Mouse (Mus musculus) heart, postnatal 25 days (tissue): ENCODE results near the gene 1700020N01Rik. TPM values are rescaled to one million over a fixed set of nuclear protein-coding genes. Genes with fewer than 3 reads are reported as not detected.

Source experiments
- DNase-seq: peaks from one replicate; pipeline ENCODE4 v3.0.0; 2022; ENCODE audit warnings: low spot score
- intact Hi-C: fragments of 180-260 bp; cut with DNase I; formaldehyde crosslinking; loops from one replicate; pipeline ENCODE4 v1.15.1; 2025
- total RNA-seq, 2 experiments: library from RNA; stranded (reverse); gene quantifications; 2 replicates each; pipeline ENCODE4 v1.2.3; 2021

Gene 1700020N01Rik
- total RNA-seq, 2 experiments from 2014 or later = not detected

DNA sequence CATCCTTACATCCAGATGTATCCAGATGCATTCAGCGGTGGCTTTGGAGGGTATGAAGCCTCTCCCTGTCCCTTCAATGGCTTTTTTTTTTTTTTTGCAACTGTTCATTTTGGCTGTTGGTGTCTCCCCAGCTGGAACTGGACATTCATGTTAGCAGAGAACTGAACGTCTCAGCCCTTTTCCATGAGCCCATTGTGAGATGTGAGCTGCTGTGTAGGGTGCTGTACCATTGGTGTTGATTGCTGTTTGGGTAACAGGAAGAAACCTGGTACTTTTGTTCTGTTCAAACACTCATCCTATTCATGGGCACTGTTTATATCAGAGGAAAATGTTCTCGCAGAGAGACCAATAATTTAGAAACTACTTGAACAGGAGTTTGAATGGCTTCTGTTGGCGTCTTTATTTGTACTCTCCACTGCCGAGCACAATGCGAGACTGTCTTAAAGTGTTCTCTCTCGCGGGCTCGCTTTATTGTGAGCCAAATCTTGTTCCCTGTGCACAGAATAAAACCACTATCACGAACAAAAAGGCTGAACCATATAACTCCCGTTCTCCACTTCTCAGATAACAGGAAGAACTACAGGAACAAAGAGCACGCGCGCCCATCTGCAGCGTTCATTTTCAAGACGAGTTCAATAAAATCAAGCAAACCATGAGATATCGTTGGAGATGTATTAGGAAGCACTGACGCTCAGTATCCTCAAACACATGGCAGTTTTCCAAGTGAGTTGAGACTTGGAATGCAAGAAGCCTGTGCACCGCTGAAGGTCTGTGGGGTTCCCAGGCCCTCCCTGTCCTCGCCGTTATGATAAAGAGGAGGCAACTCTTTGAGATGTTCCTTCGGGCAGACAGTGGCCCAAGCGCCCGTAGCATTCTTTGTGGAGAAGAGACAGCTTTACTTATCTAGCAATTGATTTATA lies 59.7 kb downstream of the 1700020N01Rik start:
- intact Hi-C loops = no loop called here

DNA sequence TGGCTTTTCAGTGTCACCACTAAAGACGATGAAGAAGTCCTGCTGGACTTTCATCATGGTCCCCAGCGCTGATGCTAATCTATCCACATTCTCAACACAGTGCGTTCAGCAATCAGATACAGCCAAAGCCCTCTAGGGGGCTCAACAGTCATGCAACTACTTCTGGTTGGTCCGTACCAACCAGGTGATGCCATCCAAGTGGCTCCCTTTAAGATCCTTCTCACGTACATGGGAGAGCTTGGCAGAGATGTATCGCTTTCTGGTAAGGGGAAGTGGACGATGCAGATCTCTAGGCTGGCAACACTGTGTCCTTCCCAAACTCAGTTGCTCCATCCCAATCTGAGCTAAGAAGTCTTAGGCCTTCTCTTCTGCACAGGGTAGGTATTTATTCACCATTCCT lies 60.5 kb downstream of the 1700020N01Rik start:
- DNase-seq = no peak
- intact Hi-C loops = no loop called here

More for the DNA sequence above, 59.7 kb downstream of the 1700020N01Rik start:
- DNase-seq = no peak

- no peak for DNase-seq
- intact Hi-C loops = no loop called here
Measured at GRCm38 (mm10) chr10:21659576-21660246, 66.8 kb downstream of the 1700020N01Rik start.

GRCm38 (mm10) chr10:21668976-21669375 lies 76.0 kb downstream of the 1700020N01Rik start:
- intact Hi-C loops = loop anchor here (5.0 kb wide), 1 partner anchor 127 kb away; no protein-coding TSS in a partner anchor

DNA sequence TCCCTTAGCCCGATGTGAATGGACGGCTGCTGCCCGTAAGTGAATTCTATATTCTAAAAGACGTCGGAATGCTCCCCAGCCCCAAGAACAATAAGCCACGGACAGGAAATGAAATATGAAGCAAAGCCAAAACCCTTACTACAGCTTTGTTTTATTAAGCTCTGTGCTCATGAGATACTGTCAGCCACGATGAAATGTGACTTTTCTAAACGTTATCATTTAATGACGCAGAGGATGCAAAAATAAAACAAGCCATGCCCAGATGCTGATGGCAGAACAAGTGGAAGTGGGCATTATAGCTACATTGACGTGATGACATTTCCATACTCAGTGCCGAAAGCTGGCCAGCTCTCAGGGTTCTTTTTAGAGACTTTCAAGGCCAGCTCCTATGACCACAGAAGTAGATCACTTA lies 76.8 kb downstream of the 1700020N01Rik start:
- DNase-seq = no peak
- intact Hi-C loops = loop anchor here (5.0 kb wide), 1 partner anchor 127 kb away; no protein-coding TSS in a partner anchor

More at GRCm38 (mm10) chr10:21668976-21669375, 76.0 kb downstream of the 1700020N01Rik start:
- DNase-seq = peak; percentile 52

GRCm38 (mm10) chr10:21670168-21670567 lies 77.2 kb downstream of the 1700020N01Rik start:
- intact Hi-C loops = no loop called here
- DNase-seq = no peak

Other genes starting within 250 kb of the 1700020N01Rik start
- not detected for gene Aldh8a1, start 215.9 kb upstream of the 1700020N01Rik start, total RNA-seq